Mouse (Mus musculus): ENCODE results near the gene Hoxb7.

DNA sequence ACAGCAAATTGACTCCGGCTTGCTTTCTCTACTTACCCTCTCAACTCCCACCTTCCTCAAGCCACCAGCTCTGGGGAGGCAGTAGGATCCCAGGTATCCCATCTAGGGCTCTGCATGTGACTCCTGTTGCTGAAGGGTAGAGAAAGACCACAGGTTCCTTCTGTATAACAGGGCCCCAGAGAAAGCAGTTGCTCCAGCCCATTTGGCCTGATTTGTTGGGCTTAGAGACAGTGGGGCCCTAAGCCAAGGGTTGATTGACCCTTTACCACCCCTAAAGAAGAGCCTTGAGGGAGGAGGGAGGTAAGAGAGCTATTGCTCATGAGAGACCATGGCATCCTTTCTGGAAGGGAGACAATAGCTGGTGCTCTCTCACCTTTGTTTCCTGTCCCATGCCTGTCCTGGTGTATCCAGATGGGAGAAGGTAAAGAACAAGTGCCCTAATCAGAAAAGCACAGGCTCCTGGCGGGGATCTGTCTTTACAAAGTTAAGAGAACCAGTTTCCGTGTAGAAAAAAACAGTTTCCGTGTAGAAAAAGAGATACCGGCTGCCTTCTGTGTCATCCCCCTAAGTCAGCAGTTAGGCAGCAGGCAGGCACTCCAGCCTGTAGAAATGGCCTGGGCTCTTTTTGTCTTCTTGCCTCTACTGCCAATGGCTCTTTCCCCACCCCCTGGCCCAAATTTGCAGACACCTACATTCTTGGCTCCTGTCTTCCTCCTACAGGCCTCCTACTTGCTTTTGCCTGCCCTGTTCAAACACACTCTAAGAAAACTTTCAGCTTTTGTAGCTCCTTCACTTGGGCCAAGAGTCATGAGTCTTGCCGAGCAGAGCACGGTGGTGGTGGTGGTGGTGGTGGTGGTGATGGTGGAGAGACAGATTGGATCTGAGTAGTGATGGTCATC lies 52.8 kb downstream of the Hoxb7 start:
- TF ChIP-seq CTCF (conservative IDR thresholded peaks at IDR 0.05; ENCODE audit: insufficient read depth, insufficient read length, low read depth, low read length) (no peak), POLR2A (IDR thresholded peaks at IDR 0.05; ENCODE audit: low read depth, low read length) (no peak)
